Mouse (Mus musculus) urinary bladder, postnatal 25 days (tissue): ENCODE results near the gene Rcor3.

ENCODE experiments used
- DNase-seq: peaks from one replicate; pipeline ENCODE4 v3.0.0; 2022; ENCODE audit warnings: low spot score

Gene Rcor3

DNA sequence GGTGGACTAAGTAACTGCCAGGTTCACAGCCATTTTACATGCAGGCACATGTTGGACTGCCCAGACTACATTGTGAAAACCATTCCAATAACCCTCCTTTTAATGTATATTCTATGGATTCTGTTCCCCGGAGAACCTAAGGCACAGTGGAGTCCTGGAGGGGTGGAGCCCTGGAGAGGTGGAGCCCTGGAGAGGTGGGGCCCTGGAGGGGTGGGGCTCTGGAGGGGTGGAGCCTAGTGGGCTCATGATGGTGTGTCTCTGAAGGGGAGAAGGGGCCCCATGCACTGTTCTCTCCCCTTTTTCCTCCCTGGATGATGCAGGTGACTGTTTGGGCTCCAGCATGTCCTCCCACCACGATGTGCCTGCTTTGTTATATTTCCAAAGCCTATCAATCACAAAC is 69.7 kb downstream of the Rcor3 start:
- no peak for DNase-seq

DNA sequence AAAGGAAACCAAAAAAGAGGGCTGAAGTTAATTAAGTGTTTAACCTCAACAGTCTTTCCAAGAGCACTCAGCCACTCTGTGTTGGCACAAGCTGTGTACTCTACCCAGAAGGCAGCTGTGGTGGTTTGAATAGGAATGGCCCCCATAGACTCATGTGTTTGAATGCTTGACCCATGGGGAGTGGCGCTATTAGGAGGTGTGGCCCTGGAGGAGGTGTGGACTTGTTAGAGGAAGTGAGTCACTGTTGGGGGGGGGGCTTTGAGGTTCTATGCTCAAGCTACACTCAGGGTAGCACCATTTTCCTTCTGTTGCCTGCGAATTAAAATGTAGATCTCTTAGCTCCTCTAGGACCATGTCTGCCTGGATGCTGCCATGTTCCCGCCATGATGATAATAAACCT is 70.9 kb downstream of the Rcor3 start:
- no peak for DNase-seq

DNA sequence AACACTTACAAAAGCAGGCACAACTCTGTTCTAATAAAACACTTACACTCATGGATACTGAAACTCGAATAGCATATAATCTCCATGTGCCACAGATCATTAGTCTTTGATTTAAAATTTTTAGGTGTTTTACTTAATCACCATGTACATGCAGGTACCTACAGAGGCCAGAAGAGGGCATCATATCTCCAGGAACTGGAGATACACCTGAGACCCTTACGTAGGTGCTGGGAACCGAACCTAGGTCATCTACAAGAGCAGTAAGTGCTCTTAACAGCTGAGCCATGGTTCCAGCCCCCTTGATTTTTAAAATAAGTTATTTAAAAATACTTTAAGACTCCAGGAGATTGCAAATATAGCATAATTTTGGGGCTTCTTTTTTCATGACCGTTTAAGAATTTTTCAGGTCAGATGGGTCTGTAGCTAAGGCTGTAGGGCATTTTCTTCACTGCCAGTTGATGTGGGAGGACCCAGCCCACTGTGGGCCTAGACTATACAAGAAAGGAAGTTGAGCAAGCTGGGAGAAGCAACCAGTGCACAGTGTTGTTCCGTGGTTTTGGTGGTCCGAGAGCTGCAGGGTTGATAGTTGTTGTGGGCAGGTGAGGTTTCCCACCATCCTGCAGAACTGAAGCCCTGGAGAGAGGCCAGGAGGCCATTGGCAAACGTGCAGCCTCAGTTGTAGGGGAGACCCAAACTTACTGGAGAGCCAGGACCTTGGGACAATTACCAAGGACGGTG is 74.5 kb downstream of the Rcor3 start:
- DNase-seq, result no peak

- no peak for DNase-seq
Observed at GRCm38 (mm10) chr1:192062682-192063081, 75.2 kb downstream of the Rcor3 start.

DNA sequence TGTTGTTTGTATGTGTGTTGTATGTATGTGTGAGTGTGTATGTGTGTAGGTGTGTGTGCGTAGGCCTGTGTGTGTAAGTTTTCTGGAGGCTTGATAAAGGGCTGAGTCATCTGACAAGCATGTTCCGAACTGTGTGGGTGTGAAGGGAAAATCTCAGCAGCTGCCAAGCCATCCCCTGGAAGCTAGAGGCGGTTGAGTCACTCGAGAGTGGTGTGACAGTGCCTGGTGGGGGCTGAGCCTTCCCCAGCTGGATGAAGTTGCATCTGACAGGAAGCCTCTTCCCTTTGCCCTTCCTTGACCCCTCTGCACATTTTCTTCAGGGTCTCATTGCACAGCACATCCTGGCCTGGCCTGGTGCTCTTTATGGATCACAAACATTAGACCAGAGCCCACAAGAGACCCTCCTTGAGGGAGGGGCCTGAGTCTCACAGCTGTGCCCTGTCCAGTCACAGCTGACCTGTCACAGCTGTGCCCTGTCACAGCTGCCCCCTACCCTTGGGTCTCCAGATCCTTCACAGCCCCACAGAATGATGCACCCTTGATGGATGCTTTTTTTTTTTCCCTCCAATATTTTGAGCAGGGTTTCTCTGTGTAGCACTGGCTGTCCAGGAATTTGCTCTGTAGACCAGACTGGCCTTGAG is 76.1 kb downstream of the Rcor3 start:
- peak; percentile 42 for DNase-seq

- no peak for DNase-seq
Observed at GRCm38 (mm10) chr1:192058911-192059310, 79.0 kb downstream of the Rcor3 start.

DNA sequence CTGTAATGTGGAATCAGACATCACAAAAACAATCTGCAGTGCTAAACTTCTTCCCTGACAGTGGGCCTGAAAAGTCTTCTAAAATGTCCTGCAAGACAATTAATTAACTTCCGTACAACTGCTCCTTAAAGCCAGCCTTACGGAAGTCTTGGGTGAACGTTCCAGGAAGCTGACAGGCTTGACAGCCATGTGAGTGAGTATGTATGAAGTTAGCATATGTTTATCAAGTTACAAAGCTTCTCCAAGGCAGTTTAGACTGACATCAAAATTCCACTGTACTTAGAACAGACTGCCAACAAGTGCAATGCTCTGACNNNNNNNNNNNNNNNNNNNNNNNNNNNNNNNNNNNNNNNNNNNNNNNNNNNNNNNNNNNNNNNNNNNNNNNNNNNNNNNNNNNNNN is 84.1 kb downstream of the Rcor3 start:
- no peak for DNase-seq

DNA sequence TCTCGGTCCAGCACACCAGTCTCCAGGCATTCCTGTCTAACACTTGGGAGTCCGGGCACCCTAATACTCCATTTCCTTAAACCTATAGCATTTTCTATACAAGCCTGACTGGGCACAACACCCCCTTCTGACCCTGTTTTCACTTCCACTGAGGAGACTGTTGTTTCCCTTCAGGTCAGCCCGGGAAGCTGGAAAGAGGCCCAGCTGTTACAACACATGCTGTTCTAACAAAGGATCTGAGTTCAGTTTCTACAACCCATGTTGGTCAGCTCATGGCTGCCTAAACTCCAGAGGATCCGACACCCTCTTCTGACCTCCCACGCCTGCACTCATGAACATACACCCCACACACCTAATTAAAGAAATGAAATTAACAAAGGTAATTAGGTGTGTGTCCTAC is 84.9 kb downstream of the Rcor3 start:
- DNase-seq, result no peak

GRCm38 (mm10) chr1:192052461-192052860 is 85.4 kb downstream of the Rcor3 start:
- no peak for DNase-seq
